Comparison of ENCODE assay signal across 10 mouse cellular contexts in the genomic region with DNA sequence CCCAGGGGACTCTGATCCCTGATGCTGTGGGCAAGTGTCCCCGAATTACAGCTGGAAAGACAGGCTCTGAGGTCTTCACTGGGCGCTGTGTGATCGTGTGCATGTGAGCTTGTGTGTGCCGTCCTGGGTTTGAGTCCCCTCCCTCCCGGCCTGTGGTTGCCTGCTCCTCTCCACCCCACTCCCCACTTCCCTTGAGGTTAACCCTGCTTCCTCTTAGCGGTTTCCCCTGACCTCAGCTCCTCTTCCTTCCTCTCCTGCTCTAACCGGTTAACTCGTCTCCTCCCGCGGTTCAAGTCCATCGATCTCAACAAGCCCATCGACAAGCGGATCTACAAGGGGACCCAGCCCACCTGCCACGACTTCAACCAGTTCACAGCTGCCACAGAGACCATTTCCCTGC. TPM values are rescaled to one million over a fixed set of nuclear protein-coding genes. Genes with fewer than 3 reads are reported as not detected.
DNase-seq lines count a peak whose midpoint lies in the region; ATAC-seq and TF ChIP-seq lines count a peak whose summit lies in the region.
"Had no signal": no experiment of that assay in that cellular context is flagged by ENCODE, and none has a peak within 500 bp of the region (broad histone marks: within the 10 kb centered on the region; RNA-seq: fewer than 3 reads in every experiment).

No protein-coding gene starts in this region.

- H3K27ac ChIP-seq in embryonic fibroblast, embryonic 13.5 days (ENCODE audit: insufficient read depth, low read length) = no peak overlapping the region
- H3K27ac ChIP-seq in hindbrain, postnatal 0 days = no peak overlapping the region
- no peak overlapping the region for H3K27ac ChIP-seq in thymus, adult 2 months (ENCODE audit: control insufficient read depth, insufficient read depth, low read length)

- H3K36me3 ChIP-seq in hindbrain, postnatal 0 days (ENCODE audit: insufficient read depth, low read length) = peaks cover 44% of the 10 kb centered on the region
- H3K36me3 ChIP-seq in megakaryocyte, embryonic 14.5 days (replicated peaks; ENCODE audit: low read length) = peaks cover 28% of the 10 kb centered on the region
- no peaks in the 10 kb centered on the region for H3K36me3 ChIP-seq in thymus, adult 2 months (ENCODE audit: control insufficient read depth, insufficient read depth, low read length)

- no peaks in the 10 kb centered on the region for H3K9me3 ChIP-seq in hindbrain, postnatal 0 days (ENCODE audit: low read length)
- H3K9me3 ChIP-seq in megakaryocyte, embryonic 14.5 days = peaks cover 22% of the 10 kb centered on the region

- H3K4me1 ChIP-seq in embryonic fibroblast, embryonic 13.5 days (ENCODE audit: control insufficient read depth, insufficient read depth, low read length) = peaks cover 4% of the 10 kb centered on the region; the same call in 1 of the 2 replicates
- H3K4me1 ChIP-seq in hindbrain, postnatal 0 days (ENCODE audit: insufficient read depth, low read length) = peaks cover 11% of the 10 kb centered on the region
- peaks cover 63% of the 10 kb centered on the region for H3K4me1 ChIP-seq in megakaryocyte, embryonic 14.5 days
- peaks cover 24% of the 10 kb centered on the region for H3K4me1 ChIP-seq in thymus, adult 2 months (replicated peaks; ENCODE audit: control insufficient read depth, insufficient read depth, low read length)

- peak overlapping the region; percentile 86 for H3K4me2 ChIP-seq in hindbrain, postnatal 0 days (ENCODE audit: low read depth, low read length)

- peak overlapping the region; percentile 99 for H3K9ac ChIP-seq in hindbrain, postnatal 0 days (replicated peaks; ENCODE audit: low read length)

- WGBS in hindbrain, postnatal 0 days = 69% methylated on average over 14 of the region's 14 CpGs
- WGBS in thymus, adult 2 months = under 1% methylated on average over 14 of the region's 14 CpGs

- intact Hi-C loops in heart, postnatal 25 days (cut with DNase I) = no loop called here

- ATAC-seq in hindbrain, postnatal 0 days = no peak
- ATAC-seq: Patski had no signal

- TF ChIP-seq POLR2A in embryonic fibroblast, embryonic 13.5 days (IDR thresholded peaks at IDR 0.05; ENCODE audit: low read depth, low read length) = no peak
- no peak for TF ChIP-seq POLR2A in thymus, adult 2 months (IDR thresholded peaks at IDR 0.05; ENCODE audit: control insufficient read depth, extremely low read depth, insufficient read depth, low read length, poor library complexity)

- no peak for TF ChIP-seq CTCF in embryonic fibroblast, embryonic 13.5 days (IDR thresholded peaks at IDR 0.05; ENCODE audit: borderline replicate concordance, insufficient read depth, low read length)
- no peak for TF ChIP-seq CTCF in hindbrain, postnatal 0 days (IDR thresholded peaks at IDR 0.05; ENCODE audit: low read depth)
- TF ChIP-seq CTCF in thymus, adult 2 months (IDR thresholded peaks at IDR 0.05; ENCODE audit: borderline replicate concordance, control insufficient read depth, extremely low read depth, insufficient read depth, low read length, poor library complexity) = no peak

- peak overlapping the region; percentile 89 for H3K4me3 ChIP-seq in embryonic fibroblast, embryonic 13.5 days (ENCODE audit: insufficient read depth, low read length)
- no peak overlapping the region; the same call in 1 of the 2 replicates for H3K4me3 ChIP-seq in hindbrain, postnatal 0 days (ENCODE audit: low read length)
- peak overlapping the region; percentile 93 for H3K4me3 ChIP-seq in megakaryocyte, embryonic 14.5 days (replicated peaks)
- no peak overlapping the region for H3K4me3 ChIP-seq in thymus, adult 2 months (ENCODE audit: control insufficient read depth, insufficient read depth, low read length)

- peak; percentile 97 for DNase-seq in heart, adult 11 months
- no peak for DNase-seq in heart, postnatal 25 days (ENCODE audit: low spot score)
- no peak for DNase-seq in hindbrain, postnatal 0 days (ENCODE audit: low spot score)
- peak; percentile 88 for DNase-seq in thymus, adult 2 months
- DNase-seq in embryo, embryonic 9.5 days (ENCODE audit: extremely low spot score) = no peak
- no peak for DNase-seq in retina, postnatal 1 day

- no peaks in the 10 kb centered on the region for H3K27me3 ChIP-seq in hindbrain, postnatal 0 days (ENCODE audit: insufficient read depth, low read length)
- peaks cover 100% of the 10 kb centered on the region for H3K27me3 ChIP-seq in megakaryocyte, embryonic 14.5 days (replicated peaks)
- peaks cover 11% of the 10 kb centered on the region; the same call in 1 of the 2 replicates for H3K27me3 ChIP-seq in thymus, adult 2 months (ENCODE audit: control insufficient read depth, insufficient read depth, low read length)
- H3K27me3 ChIP-seq: Patski had no signal

RNA-seq across cellular contexts. Expression of gene Dmwd, which starts 1.7 kb away (rescaled TPM):
- 10 to 100 TPM; 43.9 to 45.4 TPM for total RNA-seq in heart, postnatal 25 days (2021)
- 39.0 and 47.0 TPM in 2 replicates for polyA plus RNA-seq in embryonic fibroblast, embryonic 13.5 days (2011; ENCODE audit: insufficient read length, low read depth, missing spikeins)
- total RNA-seq in hindbrain, postnatal 0 days (2014; rRNA removed) = 145 and 151 TPM in 2 replicates
- 28.9 and 30.9 TPM in 2 replicates for polyA plus RNA-seq in hindbrain, postnatal 0 days (2015; fragmentation: Nextera tagmentation; extraction: Ambion mirVana)
- 13.4 and 30.3 TPM in 2 replicates for polyA plus RNA-seq in megakaryocyte, embryonic 14.5 days (2012; ENCODE audit: insufficient read depth, low replicate concordance)
- polyA plus RNA-seq in thymus, adult 2 months (2012; rRNA removed) = 50.7 and 55.6 TPM in 2 replicates

RNA-seq across cellular contexts. Expression of gene Dmpk, which starts 5.9 kb away (rescaled TPM):
- 100 to 1,000 TPM; 555 to 584 TPM for total RNA-seq in heart, postnatal 25 days (2021)
- 75.4 and 114 TPM in 2 replicates for polyA plus RNA-seq in embryonic fibroblast, embryonic 13.5 days (2011; ENCODE audit: insufficient read length, low read depth, missing spikeins)
- 19.5 and 27.8 TPM in 2 replicates for total RNA-seq in hindbrain, postnatal 0 days (2014; rRNA removed)
- polyA plus RNA-seq in hindbrain, postnatal 0 days (2015; fragmentation: Nextera tagmentation; extraction: Ambion mirVana) = 4.8 and 5.6 TPM in 2 replicates
- 7.7 and 25.2 TPM in 2 replicates for polyA plus RNA-seq in megakaryocyte, embryonic 14.5 days (2012; ENCODE audit: insufficient read depth, low replicate concordance)
- 108 and 154 TPM in 2 replicates for polyA plus RNA-seq in thymus, adult 2 months (2012; rRNA removed)

RNA-seq across cellular contexts. Expression of gene Six5, which starts 16.6 kb away (rescaled TPM):
- 1 to 10 TPM; 8.6 to 9.8 TPM for total RNA-seq in heart, postnatal 25 days (2021)
- 7.4 and 11.4 TPM in 2 replicates for polyA plus RNA-seq in embryonic fibroblast, embryonic 13.5 days (2011; ENCODE audit: insufficient read length, low read depth, missing spikeins)
- 10.3 and 12.1 TPM in 2 replicates for total RNA-seq in hindbrain, postnatal 0 days (2014; rRNA removed)
- polyA plus RNA-seq in hindbrain, postnatal 0 days (2015; fragmentation: Nextera tagmentation; extraction: Ambion mirVana) = 1.4 and 1.5 TPM in 2 replicates
- polyA plus RNA-seq in megakaryocyte, embryonic 14.5 days (2012; ENCODE audit: insufficient read depth, low replicate concordance) = 11.5 and 23.2 TPM in 2 replicates
- 14.8 and 20.0 TPM in 2 replicates for polyA plus RNA-seq in thymus, adult 2 months (2012; rRNA removed)

RNA-seq across cellular contexts. Expression of gene Rsph6a, which starts 23.3 kb away (rescaled TPM):
- total RNA-seq in heart, postnatal 25 days (2021) = not detected
- polyA plus RNA-seq in embryonic fibroblast, embryonic 13.5 days (2011; ENCODE audit: insufficient read length, low read depth, missing spikeins) = not detected in 2 replicates
- total RNA-seq in hindbrain, postnatal 0 days (2014; rRNA removed) = not detected in 2 replicates
- polyA plus RNA-seq in hindbrain, postnatal 0 days (2015; fragmentation: Nextera tagmentation; extraction: Ambion mirVana) = 0.19 and 0.44 TPM in 2 replicates
- polyA plus RNA-seq in megakaryocyte, embryonic 14.5 days (2012; ENCODE audit: insufficient read depth, low replicate concordance) = not detected in 2 replicates
- 0.05 and 0.18 TPM in 2 replicates for polyA plus RNA-seq in thymus, adult 2 months (2012; rRNA removed)
- polyA plus RNA-seq: Patski had no signal

RNA-seq across cellular contexts. Expression of gene Gm4969, which starts 40.4 kb away (rescaled TPM):
- total RNA-seq in heart, postnatal 25 days (2021) = not detected
- polyA plus RNA-seq in embryonic fibroblast, embryonic 13.5 days (2011; ENCODE audit: insufficient read length, low read depth, missing spikeins) = not detected in 2 replicates
- total RNA-seq in hindbrain, postnatal 0 days (2014; rRNA removed) = 4.6 and 6.3 TPM in 2 replicates
- 7.7 and 7.9 TPM in 2 replicates for polyA plus RNA-seq in hindbrain, postnatal 0 days (2015; fragmentation: Nextera tagmentation; extraction: Ambion mirVana)
- not detected in 2 replicates for polyA plus RNA-seq in megakaryocyte, embryonic 14.5 days (2012; ENCODE audit: insufficient read depth, low replicate concordance)
- 0.24 and 0.31 TPM in 2 replicates for polyA plus RNA-seq in thymus, adult 2 months (2012; rRNA removed)
- polyA plus RNA-seq: large intestine, adult 2 months had no signal

Comparison
In these comparisons a context has a peak if more than half of its experiments do, and no peak if none do; other contexts are left out.
1. DNase-seq: peak in heart, adult 11 months (single experiment) and thymus, adult 2 months (single experiment); none in heart, postnatal 25 days (single experiment), hindbrain, postnatal 0 days (single experiment), embryo, embryonic 9.5 days (single experiment) and retina, postnatal 1 day (single experiment).
2. H3K4me3 ChIP-seq: peak in embryonic fibroblast, embryonic 13.5 days (single experiment) and megakaryocyte, embryonic 14.5 days (single experiment); none in hindbrain, postnatal 0 days (single experiment) and thymus, adult 2 months (single experiment).